ENCODE assay signal across 12 mouse cellular contexts in the genomic region with DNA sequence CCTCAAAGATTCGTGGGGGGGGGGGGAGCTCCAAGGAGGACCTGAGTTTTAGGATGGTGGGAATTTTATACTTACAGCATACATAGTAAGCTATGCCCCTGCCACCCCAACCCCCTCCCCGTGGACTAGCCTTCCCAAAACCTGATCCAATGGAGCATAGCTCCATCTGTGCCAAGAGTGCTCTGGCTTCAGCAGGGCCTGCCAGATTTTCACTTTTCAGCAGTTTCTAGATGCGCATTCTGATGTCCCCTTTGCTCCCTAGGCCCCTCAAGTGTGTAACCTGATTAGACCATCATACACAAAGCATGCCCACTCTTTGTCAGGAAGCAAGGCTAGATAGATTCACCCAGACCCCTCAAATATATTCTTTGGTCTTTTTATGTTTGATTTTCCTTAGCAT. TPM values are rescaled to one million over a fixed set of nuclear protein-coding genes. Genes with fewer than 3 reads are reported as not detected.
DNase-seq lines count a peak whose midpoint lies in the region; ATAC-seq and TF ChIP-seq lines count a peak whose summit lies in the region.
"Had no signal": no experiment of that assay in that cellular context is flagged by ENCODE, and none has a peak within 500 bp of the region (broad histone marks: within the 10 kb centered on the region; RNA-seq: fewer than 3 reads in every experiment).

No protein-coding gene starts in this region.

- H3K27me3 ChIP-seq in forebrain, embryonic 15.5 days, result peaks cover 21% of the 10 kb centered on the region
- peaks cover 64% of the 10 kb centered on the region for H3K27me3 ChIP-seq in forebrain, embryonic 12.5 days
- H3K27me3 ChIP-seq in kidney, postnatal 0 days (ENCODE audit: insufficient read depth, low read length), result 0 out of 2 replicates have a peak, but pooled peaks cover 9% of the 10 kb centered on the region
- peaks cover 32% of the 10 kb centered on the region for H3K27me3 ChIP-seq in embryonic facial prominence, embryonic 13.5 days
- peaks cover 48% of the 10 kb centered on the region for H3K27me3 ChIP-seq in limb, embryonic 10.5 days (ENCODE audit: low read depth, poor library complexity, severe bottlenecking)

- H3K4me2 ChIP-seq in forebrain, embryonic 15.5 days (replicated peaks), result no peak overlapping the region
- no peak overlapping the region for H3K4me2 ChIP-seq in forebrain, embryonic 12.5 days
- no peak overlapping the region for H3K4me2 ChIP-seq in kidney, postnatal 0 days (ENCODE audit: low read length)
- H3K4me2 ChIP-seq in embryonic facial prominence, embryonic 13.5 days, result peak overlapping the region; percentile 46

- no peak for TF ChIP-seq CTCF in kidney, postnatal 0 days (IDR thresholded peaks at IDR 0.05; ENCODE audit: low read depth)

- peak; percentile 21 for DNase-seq in kidney, postnatal 0 days (ENCODE audit: low spot score)
- no peak for DNase-seq in kidney, postnatal 4 days
- DNase-seq in limb, embryonic 10.5 days (ENCODE audit: low spot score), result no peak
- no peak for DNase-seq in urinary bladder, postnatal 36 days (ENCODE audit: low spot score in 2 of 2)
- no peak for DNase-seq in layer of hippocampus, adult 9-11 months
- DNase-seq: liver, postnatal 0 days; right cerebral cortex, postnatal 14 days; thymus, postnatal 4 days had no signal

- H3K36me3 ChIP-seq in forebrain, embryonic 15.5 days, result no peaks in the 10 kb centered on the region
- no peaks in the 10 kb centered on the region for H3K36me3 ChIP-seq in forebrain, embryonic 12.5 days (replicated peaks)
- no peaks in the 10 kb centered on the region for H3K36me3 ChIP-seq in kidney, postnatal 0 days (ENCODE audit: insufficient read depth, low read length)
- no peaks in the 10 kb centered on the region for H3K36me3 ChIP-seq in embryonic facial prominence, embryonic 13.5 days
- no peaks in the 10 kb centered on the region for H3K36me3 ChIP-seq in limb, embryonic 10.5 days

- H3K4me3 ChIP-seq in forebrain, embryonic 15.5 days, result no peak overlapping the region
- no peak overlapping the region for H3K4me3 ChIP-seq in forebrain, embryonic 12.5 days (replicated peaks)
- no peak overlapping the region for H3K4me3 ChIP-seq in kidney, postnatal 0 days (replicated peaks; ENCODE audit: low read depth, low read length)
- H3K4me3 ChIP-seq in embryonic facial prominence, embryonic 13.5 days, result no peak overlapping the region
- peak overlapping the region; percentile 34; the same call in 1 of the 2 replicates for H3K4me3 ChIP-seq in limb, embryonic 10.5 days

- 0 out of 2 replicates have a peak overlapping the region, but pooled peaks have one; percentile 15 for H3K27ac ChIP-seq in forebrain, embryonic 15.5 days (replicated peaks)
- no peak overlapping the region for H3K27ac ChIP-seq in forebrain, embryonic 12.5 days
- peak overlapping the region; percentile 78 for H3K27ac ChIP-seq in kidney, postnatal 0 days
- peak overlapping the region; percentile 82 for H3K27ac ChIP-seq in embryonic facial prominence, embryonic 13.5 days
- H3K27ac ChIP-seq in limb, embryonic 10.5 days, result peak overlapping the region; percentile 77

- H3K9ac ChIP-seq in forebrain, embryonic 15.5 days (replicated peaks), result no peak overlapping the region
- H3K9ac ChIP-seq in forebrain, embryonic 12.5 days, result no peak overlapping the region
- no peak overlapping the region for H3K9ac ChIP-seq in kidney, postnatal 0 days (ENCODE audit: low read depth, low read length)
- H3K9ac ChIP-seq in embryonic facial prominence, embryonic 13.5 days, result 0 out of 2 replicates have a peak overlapping the region, but pooled peaks have one; percentile 17
- H3K9ac ChIP-seq: liver, postnatal 0 days had no signal

- 0 out of 2 replicates have a peak, but pooled peaks have one; percentile 26 for ATAC-seq in forebrain, embryonic 15.5 days (replicated peaks)
- no peak for ATAC-seq in forebrain, embryonic 12.5 days (ENCODE audit: low FRiP score)
- ATAC-seq in kidney, postnatal 0 days (replicated peaks; ENCODE audit: low FRiP score, low read depth), result no peak
- ATAC-seq in embryonic facial prominence, embryonic 13.5 days (ENCODE audit: insufficient number of reproducible peaks, insufficient read depth, low FRiP score, low TSS enrichment, low read depth), result peak; percentile 44; the same call in 1 of the 2 replicates
- ATAC-seq: liver, postnatal 0 days had no signal

- 29% methylated on average over 3 of the region's 3 CpGs for WGBS in forebrain, embryonic 15.5 days
- WGBS in forebrain, embryonic 12.5 days, result 23% methylated on average over 3 of the region's 3 CpGs
- WGBS in kidney, postnatal 0 days, result 35% methylated on average over 3 of the region's 3 CpGs
- WGBS in embryonic facial prominence, embryonic 13.5 days, result 28% methylated on average over 3 of the region's 3 CpGs
- 27% methylated on average over 3 of the region's 3 CpGs for WGBS in limb, embryonic 10.5 days

- H3K9me3 ChIP-seq in forebrain, embryonic 15.5 days, result no peaks in the 10 kb centered on the region
- no peaks in the 10 kb centered on the region for H3K9me3 ChIP-seq in forebrain, embryonic 12.5 days
- no peaks in the 10 kb centered on the region for H3K9me3 ChIP-seq in kidney, postnatal 0 days (replicated peaks; ENCODE audit: low read length)
- H3K9me3 ChIP-seq in embryonic facial prominence, embryonic 13.5 days, result no peaks in the 10 kb centered on the region
- no peaks in the 10 kb centered on the region for H3K9me3 ChIP-seq in limb, embryonic 10.5 days (replicated peaks)
- H3K9me3 ChIP-seq: megakaryocyte, embryonic 14.5 days had no signal

- H3K4me1 ChIP-seq in forebrain, embryonic 15.5 days, result peaks cover 17% of the 10 kb centered on the region
- H3K4me1 ChIP-seq in forebrain, embryonic 12.5 days, result peaks cover 22% of the 10 kb centered on the region
- peaks cover 25% of the 10 kb centered on the region for H3K4me1 ChIP-seq in kidney, postnatal 0 days (replicated peaks; ENCODE audit: insufficient read depth, low read length)
- H3K4me1 ChIP-seq in embryonic facial prominence, embryonic 13.5 days, result peaks cover 38% of the 10 kb centered on the region
- H3K4me1 ChIP-seq in limb, embryonic 10.5 days, result peaks cover 29% of the 10 kb centered on the region

RNA-seq across cellular contexts. Expression of gene Efhd1, which starts 6.0 kb away (rescaled TPM):
- polyA plus RNA-seq in forebrain, embryonic 15.5 days (2015; fragmentation: Nextera tagmentation; extraction: Ambion mirVana), result 0.89 and 0.90 TPM in 2 replicates
- 1.5 and 1.6 TPM in 2 replicates for polyA plus RNA-seq in forebrain, embryonic 12.5 days (2016; fragmentation: Nextera tagmentation; extraction: Ambion mirVana)
- 40.4 and 42.5 TPM in 2 replicates for polyA plus RNA-seq in kidney, postnatal 0 days (2015; fragmentation: Nextera tagmentation; extraction: Ambion mirVana)
- polyA plus RNA-seq in embryonic facial prominence, embryonic 13.5 days (2015; fragmentation: Nextera tagmentation; extraction: Ambion mirVana), result 0.86 and 1.2 TPM in 2 replicates
- 0.10 and 0.11 TPM in 2 replicates for polyA plus RNA-seq in limb, embryonic 10.5 days (2016; fragmentation: Nextera tagmentation; extraction: Ambion mirVana)

RNA-seq across cellular contexts. Expression of gene Eif4e2, which starts 56.5 kb away (rescaled TPM):
- 93.5 and 98.5 TPM in 2 replicates for polyA plus RNA-seq in forebrain, embryonic 15.5 days (2015; fragmentation: Nextera tagmentation; extraction: Ambion mirVana)
- 134 and 137 TPM in 2 replicates for polyA plus RNA-seq in forebrain, embryonic 12.5 days (2016; fragmentation: Nextera tagmentation; extraction: Ambion mirVana)
- polyA plus RNA-seq in kidney, postnatal 0 days (2015; fragmentation: Nextera tagmentation; extraction: Ambion mirVana), result 165 and 178 TPM in 2 replicates
- polyA plus RNA-seq in embryonic facial prominence, embryonic 13.5 days (2015; fragmentation: Nextera tagmentation; extraction: Ambion mirVana), result 167 and 170 TPM in 2 replicates
- 181 and 202 TPM in 2 replicates for polyA plus RNA-seq in limb, embryonic 10.5 days (2016; fragmentation: Nextera tagmentation; extraction: Ambion mirVana)

RNA-seq across cellular contexts. Expression of gene Gigyf2, which starts 56.6 kb away (rescaled TPM):
- 69.3 and 71.3 TPM in 2 replicates for polyA plus RNA-seq in forebrain, embryonic 15.5 days (2015; fragmentation: Nextera tagmentation; extraction: Ambion mirVana)
- polyA plus RNA-seq in forebrain, embryonic 12.5 days (2016; fragmentation: Nextera tagmentation; extraction: Ambion mirVana), result 59.2 and 61.8 TPM in 2 replicates
- polyA plus RNA-seq in kidney, postnatal 0 days (2015; fragmentation: Nextera tagmentation; extraction: Ambion mirVana), result 44.1 and 50.6 TPM in 2 replicates
- 66.8 TPM in 2 replicates for polyA plus RNA-seq in embryonic facial prominence, embryonic 13.5 days (2015; fragmentation: Nextera tagmentation; extraction: Ambion mirVana)
- polyA plus RNA-seq in limb, embryonic 10.5 days (2016; fragmentation: Nextera tagmentation; extraction: Ambion mirVana), result 45.2 and 49.1 TPM in 2 replicates

Comparison
In these comparisons a context has a peak if more than half of its experiments do, and no peak if none do; other contexts are left out.
1. ATAC-seq: peak in forebrain, embryonic 15.5 days (single experiment) and embryonic facial prominence, embryonic 13.5 days (single experiment); none in forebrain, embryonic 12.5 days (single experiment) and kidney, postnatal 0 days (single experiment).
2. RNA of gene Efhd1, which starts 6.0 kb away (polyA plus RNA-seq): 40.4 to 42.5 TPM in kidney, postnatal 0 days; 1.5 to 1.6 TPM in forebrain, embryonic 12.5 days, 0.89 to 0.90 TPM in forebrain, embryonic 15.5 days, 0.86 to 1.2 TPM in embryonic facial prominence, embryonic 13.5 days and 0.10 to 0.11 TPM in limb, embryonic 10.5 days; every median in the first group is over 10 times any median in the second.